Mouse (Mus musculus): Measurements from ENCODE around the gene Wdr45. TPM values are rescaled to one million over a fixed set of nuclear protein-coding genes. Genes with fewer than 3 reads are reported as not detected.
A peak's percentile ranks its signal among the peaks of the same experiment; 100 is the strongest.

The Wdr45 gene
- total RNA-seq, 1 experiment = 55.3 TPM

DNA sequence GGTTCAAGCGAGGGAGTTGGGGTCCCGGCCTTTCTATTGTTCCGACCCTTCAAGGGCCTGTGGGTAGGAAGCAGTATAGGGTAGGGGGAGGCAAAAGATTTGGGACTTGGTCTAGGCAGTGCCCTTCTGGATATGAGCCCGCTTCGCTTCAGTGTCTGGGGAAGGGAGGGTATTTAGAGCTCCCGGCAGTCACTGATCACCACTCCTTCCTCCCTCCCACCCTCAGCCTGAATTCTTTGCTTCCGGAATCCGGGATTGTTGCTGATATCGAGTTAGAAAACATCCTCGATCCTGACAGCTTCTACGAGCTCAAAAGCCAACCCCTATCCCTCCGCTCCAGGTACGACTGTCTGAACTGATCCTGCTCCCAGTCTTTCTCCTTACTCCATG lies 51.1 kb downstream of the Wdr45 start:
- Histone ChIP-seq H3K4me3 (ENCODE audit: insufficient read depth in 1 of 2, low read depth in 1 of 2, low read length in 2 of 2, poor library complexity in 1 of 2, severe bottlenecking in 1 of 2) (peak overlapping the region; percentile 88 to 93), H3K4me1 (ENCODE audit: control insufficient read depth in 2 of 2, insufficient read depth in 2 of 2, low read length in 2 of 2, poor library complexity in 1 of 2) (peaks cover 2 to 9% of the 10 kb centered on the region in 2 experiments; a peak in 2 of 4 replicates), H3K9me3 (ENCODE audit: control insufficient read depth, insufficient read depth, low read depth, low read length) (no peaks in the 10 kb centered on the region), H3K9ac (ENCODE audit: insufficient read depth, low read depth, low read length, poor library complexity, severe bottlenecking) (peak overlapping the region; percentile 70), H3K27ac (ENCODE audit: insufficient read depth, low read depth, low read length, poor library complexity, severe bottlenecking) (peak overlapping the region; percentile 95), H3K36me3 (ENCODE audit: control insufficient read depth, insufficient read depth, low read length, poor library complexity, severe bottlenecking) (peaks cover 38% of the 10 kb centered on the region)
- in situ Hi-C loops (cut with MboI; ENCODE audit: low sequenced_read_pairs in 2 of 2, unreplicated experiment in 2 of 2) = no loop called here
- no peak for DNase-seq (ENCODE audit: low read depth, low spot score)
- TF ChIP-seq HCFC1 (IDR thresholded peaks at IDR 0.05; ENCODE audit: borderline replicate concordance, insufficient read depth, low read length) (no peak), MAFK (IDR thresholded peaks at IDR 0.05; ENCODE audit: insufficient read depth, low read depth, low read length) (no peak), CHD2 (IDR thresholded peaks at IDR 0.05; ENCODE audit: low read depth, low read length) (no peak), ZNF384 (IDR thresholded peaks at IDR 0.05; ENCODE audit: low read depth, low read length) (no peak), ZC3H11A (IDR thresholded peaks at IDR 0.05; ENCODE audit: borderline replicate concordance, low read depth, low read length) (no peak)

DNA sequence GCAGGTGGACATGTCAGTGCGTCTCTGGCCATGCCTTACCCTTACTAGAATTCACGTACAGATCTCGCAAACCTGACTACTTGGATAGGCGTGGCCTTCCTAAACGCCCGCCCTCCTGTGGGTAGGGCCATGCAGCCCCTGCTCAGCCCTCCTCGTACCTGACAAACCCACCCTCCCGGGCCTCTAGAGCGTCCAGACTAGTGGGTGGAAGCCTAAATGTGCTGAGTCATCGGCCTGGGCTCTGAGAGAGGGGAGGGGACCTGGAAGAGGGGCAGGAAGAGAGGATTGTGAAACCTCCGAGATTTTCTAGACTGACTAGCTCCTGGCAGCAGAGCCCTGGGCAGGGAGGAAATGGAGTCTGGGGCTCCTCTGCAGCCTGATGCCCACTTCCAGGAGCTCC lies 51.6 kb downstream of the Wdr45 start:
- peak; percentile 85 for DNase-seq (ENCODE audit: low read depth, low spot score)
- Histone ChIP-seq H3K9ac (ENCODE audit: insufficient read depth, low read depth, low read length, poor library complexity, severe bottlenecking) (peak overlapping the region; percentile 77), H3K9me3 (ENCODE audit: control insufficient read depth, insufficient read depth, low read depth, low read length) (no peaks in the 10 kb centered on the region), H3K36me3 (ENCODE audit: control insufficient read depth, insufficient read depth, low read length, poor library complexity, severe bottlenecking) (peaks cover 42% of the 10 kb centered on the region), H3K27ac (ENCODE audit: insufficient read depth, low read depth, low read length, poor library complexity, severe bottlenecking) (peak overlapping the region; percentile 95), H3K4me1 (ENCODE audit: control insufficient read depth in 2 of 2, insufficient read depth in 2 of 2, low read length in 2 of 2, poor library complexity in 1 of 2) (peaks cover 2 to 9% of the 10 kb centered on the region in 2 experiments; a peak in 2 of 4 replicates), H3K4me3 (ENCODE audit: insufficient read depth in 1 of 2, low read depth in 1 of 2, low read length in 2 of 2, poor library complexity in 1 of 2, severe bottlenecking in 1 of 2) (peak overlapping the region; percentile 88 to 93)
- TF ChIP-seq ZNF384 (IDR thresholded peaks at IDR 0.05; ENCODE audit: low read depth, low read length) (no peak), MAFK (IDR thresholded peaks at IDR 0.05; ENCODE audit: insufficient read depth, low read depth, low read length) (peak; percentile 99)
- in situ Hi-C loops (cut with MboI; ENCODE audit: low sequenced_read_pairs in 2 of 2, unreplicated experiment in 2 of 2) = no loop called here

DNA sequence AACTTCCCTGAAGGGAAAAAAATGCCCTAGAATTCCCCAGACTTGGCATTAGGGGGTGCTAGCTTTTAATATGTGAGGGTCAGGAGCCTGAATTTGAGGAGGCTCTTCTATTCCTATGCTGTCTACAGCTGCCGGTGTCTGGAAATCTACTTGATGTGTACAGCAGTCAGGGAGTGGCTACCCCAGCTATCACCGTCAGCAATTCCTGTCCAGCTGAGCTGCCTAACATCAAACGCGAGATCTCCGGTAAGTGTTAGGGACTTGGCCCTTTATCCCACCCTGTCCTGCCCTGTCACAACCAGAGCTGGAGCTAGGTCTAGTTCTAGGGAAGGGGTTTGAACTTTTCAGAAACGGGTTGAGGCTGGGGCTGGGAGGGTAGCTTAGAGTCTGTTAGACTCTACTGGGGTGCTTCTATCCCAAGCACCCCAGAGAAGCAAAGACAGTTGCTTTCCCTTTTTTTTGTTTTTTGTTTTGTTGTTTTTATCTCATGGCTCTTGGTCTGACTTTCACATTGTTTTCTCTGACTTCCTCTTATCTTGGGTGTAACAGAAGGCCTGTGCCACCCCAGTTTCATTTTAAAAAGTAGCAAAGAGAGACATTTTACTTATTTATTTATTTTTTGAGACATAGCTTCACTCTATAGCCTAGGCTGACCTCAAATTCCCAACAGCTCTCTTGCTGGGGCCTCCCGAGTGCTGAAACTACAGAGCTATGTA lies 55.3 kb downstream of the Wdr45 start:
- H3K9ac ChIP-seq (ENCODE audit: insufficient read depth, low read depth, low read length, poor library complexity, severe bottlenecking) = no peak overlapping the region
- H3K4me3 ChIP-seq (ENCODE audit: insufficient read depth in 1 of 2, low read depth in 1 of 2, low read length in 2 of 2, poor library complexity in 1 of 2, severe bottlenecking in 1 of 2) = no peak overlapping the region
- H3K27ac ChIP-seq (ENCODE audit: insufficient read depth, low read depth, low read length, poor library complexity, severe bottlenecking) = no peak overlapping the region
- H3K9me3 ChIP-seq (ENCODE audit: control insufficient read depth, insufficient read depth, low read depth, low read length) = no peaks in the 10 kb centered on the region
- DNase-seq (ENCODE audit: low read depth, low spot score) = no peak
- H3K36me3 ChIP-seq (ENCODE audit: control insufficient read depth, insufficient read depth, low read length, poor library complexity, severe bottlenecking) = peaks cover 73% of the 10 kb centered on the region
- TF ChIP-seq MAFK (IDR thresholded peaks at IDR 0.05; ENCODE audit: insufficient read depth, low read depth, low read length) = no peak
- TF ChIP-seq ZC3H11A (IDR thresholded peaks at IDR 0.05; ENCODE audit: borderline replicate concordance, low read depth, low read length) = no peak
- no peak for TF ChIP-seq HCFC1 (IDR thresholded peaks at IDR 0.05; ENCODE audit: borderline replicate concordance, insufficient read depth, low read length)
- no peak for TF ChIP-seq CHD2 (IDR thresholded peaks at IDR 0.05; ENCODE audit: low read depth, low read length)
- TF ChIP-seq ZNF384 (IDR thresholded peaks at IDR 0.05; ENCODE audit: low read depth, low read length) = no peak
- H3K4me1 ChIP-seq (ENCODE audit: control insufficient read depth in 2 of 2, insufficient read depth in 2 of 2, low read length in 2 of 2, poor library complexity in 1 of 2) = peaks cover 2 to 25% of the 10 kb centered on the region in 2 experiments; a peak in 2 of 4 replicates
- in situ Hi-C loops (cut with MboI; ENCODE audit: low sequenced_read_pairs in 2 of 2, unreplicated experiment in 2 of 2) = no loop called here

DNA sequence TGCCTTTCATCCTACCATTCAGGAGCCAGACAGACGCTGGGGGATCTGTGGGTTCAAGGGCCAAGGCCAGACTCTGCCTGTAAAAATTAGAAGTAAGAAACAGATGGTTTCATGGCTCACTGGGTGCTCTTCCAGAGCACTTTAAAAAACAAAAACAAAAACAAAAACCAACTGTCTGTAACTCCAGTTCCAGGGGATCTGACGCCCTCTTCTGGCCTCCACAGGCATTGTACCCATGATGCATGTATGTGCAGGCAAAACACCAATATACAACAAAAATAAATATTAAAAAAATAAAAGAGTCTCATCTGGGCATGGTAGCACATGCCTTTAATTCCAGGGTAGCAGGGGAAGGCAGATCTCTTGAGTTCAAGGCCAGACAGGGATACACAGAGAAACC lies 58.6 kb downstream of the Wdr45 start:
- Histone ChIP-seq H3K27ac (ENCODE audit: insufficient read depth, low read depth, low read length, poor library complexity, severe bottlenecking) (no peak overlapping the region), H3K9me3 (ENCODE audit: control insufficient read depth, insufficient read depth, low read depth, low read length) (no peaks in the 10 kb centered on the region), H3K36me3 (ENCODE audit: control insufficient read depth, insufficient read depth, low read length, poor library complexity, severe bottlenecking) (peaks cover 60% of the 10 kb centered on the region), H3K9ac (ENCODE audit: insufficient read depth, low read depth, low read length, poor library complexity, severe bottlenecking) (no peak overlapping the region), H3K4me1 (ENCODE audit: control insufficient read depth in 2 of 2, insufficient read depth in 2 of 2, low read length in 2 of 2, poor library complexity in 1 of 2) (peaks cover 0 to 21% of the 10 kb centered on the region in 2 experiments; a peak in 1 of 4 replicates), H3K4me3 (ENCODE audit: insufficient read depth in 1 of 2, low read depth in 1 of 2, low read length in 2 of 2, poor library complexity in 1 of 2, severe bottlenecking in 1 of 2) (no peak overlapping the region)
- no peak for TF ChIP-seq ZC3H11A (IDR thresholded peaks at IDR 0.05; ENCODE audit: borderline replicate concordance, low read depth, low read length)
- TF ChIP-seq MAFK (IDR thresholded peaks at IDR 0.05; ENCODE audit: insufficient read depth, low read depth, low read length) = no peak
- TF ChIP-seq HCFC1 (IDR thresholded peaks at IDR 0.05; ENCODE audit: borderline replicate concordance, insufficient read depth, low read length) = no peak
- no peak for TF ChIP-seq ZNF384 (IDR thresholded peaks at IDR 0.05; ENCODE audit: low read depth, low read length)
- TF ChIP-seq CHD2 (IDR thresholded peaks at IDR 0.05; ENCODE audit: low read depth, low read length) = no peak
- no peak for DNase-seq (ENCODE audit: low read depth, low spot score)
- in situ Hi-C loops (cut with MboI; ENCODE audit: low sequenced_read_pairs in 2 of 2, unreplicated experiment in 2 of 2) = no loop called here

Data from ES-E14 (cell line).